Mouse (Mus musculus) E14TG2a.4 (cell line): ENCODE results near the gene Klc1.

ENCODE experiments used
- H3K27me3 ChIP-seq: 2 replicates; pipeline ENCODE4 v1.6.1; 2014; ENCODE audit warnings: low read length, control low read depth; ENCODE audit not compliant: insufficient read depth
- H3K36me3 ChIP-seq: 2 replicates; pipeline ENCODE4 v1.6.1; 2014; ENCODE audit warnings: low read length, control low read depth; ENCODE audit not compliant: insufficient read depth
- H3K4me1 ChIP-seq: replicated peaks from 2 replicates; pipeline ENCODE4 v1.6.1; 2014; ENCODE audit warnings: low read depth, low read length, control low read depth
- H3K4me3 ChIP-seq: replicated peaks from 2 replicates; pipeline ENCODE4 v1.5.1; 2014; ENCODE audit warnings: mild to moderate bottlenecking, low read length
- H3K9me3 ChIP-seq: 2 replicates; pipeline ENCODE4 v1.6.1; 2014; ENCODE audit warnings: low read length, control low read depth
- CTCF ChIP-seq: conservative IDR thresholded peaks from 2 replicates; pipeline ENCODE4 v1.5.1; 2014; ENCODE audit warnings: low read length
- NANOG ChIP-seq: IDR thresholded peaks from 2 replicates; pipeline ENCODE4 v1.6.1; 2014; ENCODE audit warnings: borderline replicate concordance, low read length, mixed read lengths
- POU5F1 ChIP-seq: IDR thresholded peaks from 2 replicates; pipeline ENCODE4 v1.6.1; 2014; ENCODE audit warnings: low read length, borderline replicate concordance

Klc1 gene

GRCm38 (mm10) chr12:111853546-111853945 is 94.9 kb downstream of the Klc1 start:
- no peak overlapping the region for H3K4me3 ChIP-seq
- H3K4me1 ChIP-seq: peaks cover 19% of the 10 kb centered on the region
- TF ChIP-seq CTCF (no peak), NANOG (no peak), POU5F1 (no peak)
- no peaks in the 10 kb centered on the region for H3K36me3 ChIP-seq
- no peaks in the 10 kb centered on the region for H3K9me3 ChIP-seq
- H3K27me3 ChIP-seq: no peaks in the 10 kb centered on the region

- H3K27me3 ChIP-seq: no peaks in the 10 kb centered on the region
- TF ChIP-seq POU5F1: no peak
- TF ChIP-seq CTCF: no peak
- no peak for TF ChIP-seq NANOG
Measured at GRCm38 (mm10) chr12:111855448-111855847, 96.8 kb downstream of the Klc1 start.

More at GRCm38 (mm10) chr12:111855448-111855847, 96.8 kb downstream of the Klc1 start:
- H3K9me3 ChIP-seq: no peaks in the 10 kb centered on the region
- peaks cover 18% of the 10 kb centered on the region for H3K4me1 ChIP-seq
- H3K36me3 ChIP-seq: no peaks in the 10 kb centered on the region
- H3K4me3 ChIP-seq: no peak overlapping the region
